Mouse (Mus musculus): Measurements from ENCODE around the gene Bud31.

- TF ChIP-seq CTCF (IDR thresholded peaks at IDR 0.05; ENCODE audit: low read depth): no peak
- peak; percentile 99 for TF ChIP-seq EP300 (IDR thresholded peaks at IDR 0.05; ENCODE audit: low read depth)
Measured at GRCm38 (mm10) chr5:145139571-145140519, at the start of gene Bud31, which contains the start of gene Pdap1.

Measured in heart, postnatal 0 days (tissue).